Mouse (Mus musculus) spleen, adult 12 weeks (tissue): ENCODE results near the gene Rgs12.

Experiments
- DNase-seq: peaks from one replicate; pipeline ENCODE4 v3.0.0; 2022; ENCODE audit warnings: low spot score

The Rgs12 gene

GRCm38 (mm10) chr5:35084913-35085312 lies 135.7 kb downstream of the Rgs12 start:
- DNase-seq: no peak

- peak; percentile 52 for DNase-seq
These were observed 139.8 kb downstream of the Rgs12 start for GRCm38 (mm10) chr5:35088785-35089613.
